Mouse (Mus musculus) right cerebral cortex, postnatal 14 days (tissue): Measurements from ENCODE around the gene Tmem161a.
"Not testable (repeated sequence)": the region's sequence is repeated elsewhere in the genome, so short reads cannot be mapped to it uniquely, and the experiment has no call there.

Experiments used
- DNase-seq: peaks from one replicate; pipeline ENCODE4 v3.0.0; 2022

Gene Tmem161a

DNA sequence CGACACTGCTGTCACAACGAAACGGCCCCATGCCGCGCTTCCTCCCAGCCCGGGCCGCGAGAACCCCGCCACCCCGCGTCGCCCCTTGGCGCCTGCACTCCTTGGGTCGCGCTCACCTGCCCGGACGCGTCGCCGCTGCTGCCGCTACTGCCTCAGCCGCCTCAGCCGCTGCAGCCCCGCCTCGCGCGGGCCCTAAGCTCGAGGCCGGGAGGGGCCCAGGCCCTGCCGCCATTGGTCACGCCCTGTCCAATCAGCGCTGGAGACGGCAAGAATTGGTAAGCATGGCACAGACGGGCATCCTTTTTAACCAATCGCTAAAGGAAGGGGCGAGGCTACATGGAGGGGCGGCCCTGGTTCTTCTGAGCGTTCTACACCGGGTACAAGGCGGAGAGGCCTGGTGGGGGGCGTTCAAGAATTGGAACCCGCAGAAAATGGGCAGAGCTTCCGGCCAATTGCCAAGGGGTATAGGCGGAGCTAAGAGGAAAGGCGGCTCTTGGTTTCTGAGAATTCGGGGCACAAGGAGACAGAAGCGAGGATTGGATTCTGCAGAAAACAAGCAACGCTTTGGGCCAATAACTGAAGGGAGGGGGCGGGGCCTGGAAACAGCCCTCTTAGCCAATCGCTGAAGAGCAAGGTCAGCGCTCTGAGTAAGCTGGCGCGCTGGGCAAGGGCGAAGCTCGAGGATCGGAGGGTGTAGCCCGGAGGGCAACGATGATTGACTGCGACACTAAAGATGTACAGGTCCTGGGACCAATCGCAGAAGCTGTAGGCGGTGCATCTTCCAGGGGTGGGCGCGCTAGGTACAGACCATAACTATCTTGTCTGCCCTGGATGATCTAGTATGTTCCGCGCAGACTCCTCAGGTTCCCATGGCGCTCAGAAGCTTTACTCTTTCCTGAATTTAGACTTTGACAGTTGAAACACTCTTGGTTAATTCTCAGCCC lies 40.2 kb downstream of the Tmem161a start, which contains the start of gene Slc25a42:
Gene Slc25a42 (minus strand): TSS at position 194 of the 944 bp plus-strand sequence.
- peak; percentile 97 for DNase-seq

DNA sequence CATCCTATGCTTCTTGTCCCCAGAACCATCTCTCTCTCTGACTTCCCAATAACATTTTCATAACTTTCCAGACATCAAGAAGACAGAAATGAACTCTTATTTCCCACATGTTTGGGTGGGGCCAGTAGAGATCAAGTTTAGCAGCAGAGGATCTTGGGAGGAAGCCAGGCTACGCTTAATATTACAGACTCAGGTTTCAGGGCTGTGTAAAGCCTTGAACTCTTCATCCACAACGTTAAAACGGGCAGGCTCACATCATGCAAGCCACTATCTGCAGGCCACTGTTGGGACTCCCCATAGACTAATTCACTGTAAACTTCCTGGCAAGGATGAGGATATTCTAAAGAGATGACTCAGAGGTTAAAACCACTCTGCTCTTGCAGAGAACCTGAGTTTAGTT lies 42.3 kb downstream of the Tmem161a start:
- no peak for DNase-seq

GRCm38 (mm10) chr8:70215092-70215491 lies 42.9 kb downstream of the Tmem161a start:
- no peak for DNase-seq

DNA sequence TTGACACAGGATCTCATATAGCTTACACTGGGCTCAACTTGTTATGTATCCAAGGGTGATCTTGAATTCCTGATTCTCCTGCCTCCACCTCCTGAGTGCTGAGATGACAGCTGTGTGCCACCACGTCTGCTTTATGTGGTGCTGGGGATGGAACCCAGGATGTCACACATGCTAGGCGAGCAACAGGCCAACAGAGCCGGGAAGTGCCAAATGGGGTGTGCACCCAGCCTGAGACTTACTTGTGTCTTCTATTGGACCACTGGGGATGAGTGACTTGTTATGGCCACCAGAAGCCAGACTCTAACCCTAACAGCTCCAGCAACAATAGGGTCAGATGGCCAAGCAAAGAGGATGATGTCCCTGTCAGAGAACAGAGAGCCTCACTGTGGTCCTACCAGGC lies 44.0 kb downstream of the Tmem161a start:
- not testable (repeated sequence) for DNase-seq

- DNase-seq, result peak; percentile 53
These were observed 44.4 kb downstream of the Tmem161a start for GRCm38 (mm10) chr8:70216566-70216965.

GRCm38 (mm10) chr8:70217441-70217840 lies 45.3 kb downstream of the Tmem161a start:
- no peak for DNase-seq

DNA sequence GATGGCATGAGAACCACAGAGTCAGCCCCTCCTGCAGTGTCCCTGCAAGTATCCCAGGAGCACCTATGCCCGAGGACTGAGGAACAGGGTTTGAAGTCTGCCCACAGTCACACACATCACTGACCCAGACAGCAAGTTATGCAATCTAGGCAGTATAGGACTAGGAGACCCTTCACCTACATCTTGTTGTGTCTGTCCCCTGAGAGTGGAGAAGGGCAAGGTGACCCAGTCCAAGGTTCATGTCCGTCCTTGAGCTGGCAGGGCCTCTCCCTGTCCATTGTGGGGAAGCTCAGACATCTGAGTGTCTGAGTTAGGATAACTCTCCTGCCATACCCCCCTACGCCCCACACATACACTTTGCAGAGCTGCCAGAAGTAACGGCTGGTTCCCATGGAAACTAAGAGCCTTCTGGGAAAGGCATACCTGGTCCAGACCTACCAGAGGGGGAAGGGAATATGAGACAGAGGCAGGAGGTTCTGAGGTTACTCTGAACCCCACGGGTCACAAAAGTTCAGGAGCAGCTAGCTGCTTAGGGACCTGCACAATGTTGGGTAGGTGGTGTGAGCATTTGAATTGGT lies 47.0 kb downstream of the Tmem161a start:
- DNase-seq, result no peak

- DNase-seq, result no peak
These were observed 48.2 kb downstream of the Tmem161a start for GRCm38 (mm10) chr8:70220236-70220840.

- DNase-seq, result no peak
These were observed 48.8 kb downstream of the Tmem161a start for GRCm38 (mm10) chr8:70220911-70221310.

GRCm38 (mm10) chr8:70222041-70222440 lies 49.9 kb downstream of the Tmem161a start:
- no peak for DNase-seq

DNA sequence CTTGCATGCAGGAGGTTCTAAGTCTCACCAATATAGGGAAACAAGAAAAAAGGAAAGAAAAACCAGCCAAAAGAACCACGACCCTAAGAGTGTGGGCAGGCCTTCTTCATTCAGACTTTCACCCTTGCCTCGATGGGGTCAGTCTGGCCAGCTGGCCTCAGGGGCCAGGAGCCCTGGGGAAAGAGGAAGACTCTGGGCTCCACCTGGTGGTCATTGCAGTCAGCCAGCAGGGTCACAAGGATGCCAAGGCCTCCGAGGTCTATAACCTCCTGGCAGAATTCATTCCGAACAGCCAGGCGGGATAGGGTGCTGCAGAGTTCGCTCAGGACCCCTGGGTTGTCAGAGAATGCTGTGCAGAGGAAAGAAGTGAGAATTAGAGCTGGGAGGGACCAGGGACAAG lies 51.2 kb downstream of the Tmem161a start:
- no peak for DNase-seq

DNA sequence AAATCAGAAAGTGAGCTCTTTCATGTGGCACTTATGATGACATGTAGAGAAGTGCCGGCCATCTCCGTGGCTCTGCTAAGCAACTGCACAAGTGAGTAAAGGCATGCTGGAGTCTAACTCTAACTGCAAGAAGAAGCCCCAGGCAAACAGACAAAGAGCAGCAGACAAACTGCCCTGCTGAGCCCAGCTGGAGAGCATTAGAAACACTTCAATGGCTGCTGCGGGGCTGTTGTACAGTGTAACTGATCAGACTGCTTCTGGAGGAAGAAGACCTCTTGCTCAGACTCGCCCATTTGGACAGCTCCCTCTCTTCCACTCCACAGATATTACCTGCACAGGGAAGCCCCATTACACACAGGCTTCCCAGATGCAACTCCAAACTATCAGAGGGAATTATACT lies 55.8 kb downstream of the Tmem161a start:
- no peak for DNase-seq

GRCm38 (mm10) chr8:70230837-70231236 lies 58.7 kb downstream of the Tmem161a start:
- DNase-seq, result no peak
